Mouse (Mus musculus): Measurements from ENCODE around the gene Nans. TPM values are rescaled to one million over a fixed set of nuclear protein-coding genes. Genes with fewer than 3 reads are reported as not detected.
A peak's percentile ranks its signal among the peaks of the same experiment; 100 is the strongest.

Nans gene
- 75.9 and 77.2 TPM in 2 replicates for polyA plus RNA-seq (2014; fragmentation: Nextera tagmentation; extraction: Ambion mirVana)

- ATAC-seq (ENCODE audit: insufficient number of reproducible peaks, insufficient read depth, low FRiP score, low read depth) = peak; percentile 97
- peak within 1 kb of the TSS; percentile 61 for H3K9ac ChIP-seq (replicated peaks; ENCODE audit: low read depth, low read length)
- H3K27ac ChIP-seq (ENCODE audit: low read length) = peak within 1 kb of the TSS; percentile 72
- H3K4me2 ChIP-seq (replicated peaks; ENCODE audit: low read depth, low read length) = peak within 1 kb of the TSS; percentile 76
- H3K4me3 ChIP-seq (ENCODE audit: low read depth, low read length) = peak within 1 kb of the TSS; percentile 81
- H3K27me3 ChIP-seq (ENCODE audit: control insufficient read depth, insufficient read depth, low read length) = no peaks in the 10 kb centered on the region; the same call in 1 of the 2 replicates
- peaks cover 9% of the 10 kb centered on the region; the same call in 1 of the 2 replicates for H3K4me1 ChIP-seq (ENCODE audit: control insufficient read depth, insufficient read depth, low read length)
- no peaks in the 10 kb centered on the region for H3K9me3 ChIP-seq (ENCODE audit: control insufficient read depth, low read depth, low read length)
- H3K36me3 ChIP-seq (ENCODE audit: control insufficient read depth, insufficient read depth, low read length) = peaks cover 16% of the 10 kb centered on the region; the same call in 1 of the 2 replicates
- WGBS = under 1% methylated on average over 58 of the region's 58 CpGs
These were observed at the start of gene Nans for GRCm38 (mm10) chr4:46489028-46489925. Gene Nans (plus strand): TSS chr4:46489248.

- H3K9ac ChIP-seq (replicated peaks; ENCODE audit: low read depth, low read length) = no peak overlapping the region
- WGBS = 74% methylated on average over 4 of the region's 4 CpGs
- H3K36me3 ChIP-seq (ENCODE audit: control insufficient read depth, insufficient read depth, low read length) = no peaks in the 10 kb centered on the region
- H3K4me1 ChIP-seq (ENCODE audit: control insufficient read depth, insufficient read depth, low read length) = no peaks in the 10 kb centered on the region
- no peak overlapping the region for H3K4me2 ChIP-seq (replicated peaks; ENCODE audit: low read depth, low read length)
- H3K27ac ChIP-seq (ENCODE audit: low read length) = no peak overlapping the region
- H3K9me3 ChIP-seq (ENCODE audit: control insufficient read depth, low read depth, low read length) = no peaks in the 10 kb centered on the region
- no peak overlapping the region for H3K4me3 ChIP-seq (ENCODE audit: low read depth, low read length)
- no peaks in the 10 kb centered on the region for H3K27me3 ChIP-seq (ENCODE audit: control insufficient read depth, insufficient read depth, low read length)
- no peak for ATAC-seq (ENCODE audit: insufficient number of reproducible peaks, insufficient read depth, low FRiP score, low read depth)
These were observed 46.5 kb upstream of the Nans start for GRCm38 (mm10) chr4:46442501-46442900.

- 33% methylated on average over 9 of the region's 9 CpGs for WGBS
- no peaks in the 10 kb centered on the region for H3K27me3 ChIP-seq (ENCODE audit: control insufficient read depth, insufficient read depth, low read length)
- H3K4me2 ChIP-seq (replicated peaks; ENCODE audit: low read depth, low read length) = no peak overlapping the region
- no peaks in the 10 kb centered on the region for H3K9me3 ChIP-seq (ENCODE audit: control insufficient read depth, low read depth, low read length)
- no peaks in the 10 kb centered on the region for H3K36me3 ChIP-seq (ENCODE audit: control insufficient read depth, insufficient read depth, low read length)
- ATAC-seq (ENCODE audit: insufficient number of reproducible peaks, insufficient read depth, low FRiP score, low read depth) = no peak
- no peak overlapping the region for H3K4me3 ChIP-seq (ENCODE audit: low read depth, low read length)
- no peak overlapping the region for H3K9ac ChIP-seq (replicated peaks; ENCODE audit: low read depth, low read length)
- no peak overlapping the region for H3K27ac ChIP-seq (ENCODE audit: low read length)
- H3K4me1 ChIP-seq (ENCODE audit: control insufficient read depth, insufficient read depth, low read length) = 0 out of 2 replicates have a peak, but pooled peaks cover 2% of the 10 kb centered on the region
These were observed 43.7 kb upstream of the Nans start for GRCm38 (mm10) chr4:46445237-46445945.

- no peak for ATAC-seq (ENCODE audit: insufficient number of reproducible peaks, insufficient read depth, low FRiP score, low read depth)
- WGBS = 48% methylated on average over 1 of the region's 1 CpGs
- no peaks in the 10 kb centered on the region for H3K9me3 ChIP-seq (ENCODE audit: control insufficient read depth, low read depth, low read length)
These were observed 41.6 kb upstream of the Nans start for GRCm38 (mm10) chr4:46447461-46447860.

GRCm38 (mm10) chr4:46448886-46449285 lies 40.2 kb upstream of the Nans start:
- Histone ChIP-seq H3K9me3 (ENCODE audit: control insufficient read depth, low read depth, low read length) (no peaks in the 10 kb centered on the region), H3K36me3 (ENCODE audit: control insufficient read depth, insufficient read depth, low read length) (no peaks in the 10 kb centered on the region), H3K4me1 (ENCODE audit: control insufficient read depth, insufficient read depth, low read length) (peaks cover 15% of the 10 kb centered on the region; the same call in 1 of the 2 replicates), H3K4me2 (replicated peaks; ENCODE audit: low read depth, low read length) (no peak overlapping the region), H3K4me3 (ENCODE audit: low read depth, low read length) (no peak overlapping the region), H3K27ac (ENCODE audit: low read length) (no peak overlapping the region), H3K9ac (replicated peaks; ENCODE audit: low read depth, low read length) (no peak overlapping the region), H3K27me3 (ENCODE audit: control insufficient read depth, insufficient read depth, low read length) (no peaks in the 10 kb centered on the region)
- ATAC-seq (ENCODE audit: insufficient number of reproducible peaks, insufficient read depth, low FRiP score, low read depth) = no peak
- WGBS = 59% methylated on average over 6 of the region's 6 CpGs

More at GRCm38 (mm10) chr4:46447461-46447860, 41.6 kb upstream of the Nans start:
- 0 out of 2 replicates have a peak, but pooled peaks cover 2% of the 10 kb centered on the region for H3K4me1 ChIP-seq (ENCODE audit: control insufficient read depth, insufficient read depth, low read length)
- no peaks in the 10 kb centered on the region for H3K27me3 ChIP-seq (ENCODE audit: control insufficient read depth, insufficient read depth, low read length)
- no peak overlapping the region for H3K9ac ChIP-seq (replicated peaks; ENCODE audit: low read depth, low read length)
- no peak overlapping the region for H3K4me3 ChIP-seq (ENCODE audit: low read depth, low read length)
- no peaks in the 10 kb centered on the region for H3K36me3 ChIP-seq (ENCODE audit: control insufficient read depth, insufficient read depth, low read length)
- no peak overlapping the region for H3K27ac ChIP-seq (ENCODE audit: low read length)
- no peak overlapping the region for H3K4me2 ChIP-seq (replicated peaks; ENCODE audit: low read depth, low read length)

GRCm38 (mm10) chr4:46450020-46450518 lies 39.0 kb upstream of the Nans start:
- Histone ChIP-seq H3K4me1 (ENCODE audit: control insufficient read depth, insufficient read depth, low read length) (peaks cover 22% of the 10 kb centered on the region), H3K36me3 (ENCODE audit: control insufficient read depth, insufficient read depth, low read length) (no peaks in the 10 kb centered on the region), H3K9me3 (ENCODE audit: control insufficient read depth, low read depth, low read length) (no peaks in the 10 kb centered on the region), H3K4me2 (replicated peaks; ENCODE audit: low read depth, low read length) (peak overlapping the region; percentile 72), H3K27ac (ENCODE audit: low read length) (peak overlapping the region; percentile 99), H3K4me3 (ENCODE audit: low read depth, low read length) (peak overlapping the region; percentile 89), H3K27me3 (ENCODE audit: control insufficient read depth, insufficient read depth, low read length) (no peaks in the 10 kb centered on the region), H3K9ac (replicated peaks; ENCODE audit: low read depth, low read length) (peak overlapping the region; percentile 99)
- no peak for ATAC-seq (ENCODE audit: insufficient number of reproducible peaks, insufficient read depth, low FRiP score, low read depth)
- 18% methylated on average over 7 of the region's 7 CpGs for WGBS

GRCm38 (mm10) chr4:46450519-46451131 lies 38.4 kb upstream of the Nans start, which contains the start of gene Anp32b:
Gene Anp32b (plus strand): TSS chr4:46450902.
- Histone ChIP-seq H3K4me1 (ENCODE audit: control insufficient read depth, insufficient read depth, low read length) (peaks cover 24% of the 10 kb centered on the region), H3K9me3 (ENCODE audit: control insufficient read depth, low read depth, low read length) (no peaks in the 10 kb centered on the region), H3K9ac (replicated peaks; ENCODE audit: low read depth, low read length) (peak within 1 kb of the TSS; percentile 99), H3K27ac (ENCODE audit: low read length) (peak within 1 kb of the TSS; percentile 99), H3K36me3 (ENCODE audit: control insufficient read depth, insufficient read depth, low read length) (no peaks in the 10 kb centered on the region), H3K4me2 (replicated peaks; ENCODE audit: low read depth, low read length) (peak within 1 kb of the TSS; percentile 84), H3K4me3 (ENCODE audit: low read depth, low read length) (peak within 1 kb of the TSS; percentile 89), H3K27me3 (ENCODE audit: control insufficient read depth, insufficient read depth, low read length) (no peaks in the 10 kb centered on the region)
- ATAC-seq (ENCODE audit: insufficient number of reproducible peaks, insufficient read depth, low FRiP score, low read depth) = peak; percentile 95
- WGBS = under 1% methylated on average over 44 of the region's 66 CpGs

Data from stomach, embryonic 14.5 days (tissue).